Mouse (Mus musculus) lung, postnatal 0 days (tissue): ENCODE results near the gene Polr3f. TPM values are rescaled to one million over a fixed set of nuclear protein-coding genes. Genes with fewer than 3 reads are reported as not detected.
A peak's percentile ranks its signal among the peaks of the same experiment; 100 is the strongest.

Experiments
- ATAC-seq: fragments of 200-750 bp; cut with Nextera tagmentation; 2 replicates; pipeline ENCODE4 v1.8.0; 2017; ENCODE audit warnings: moderate library complexity
- DNase-seq: peaks from one replicate; pipeline ENCODE4 v3.0.0-alpha.2; 2016; ENCODE audit warnings: low spot score
- H3K27ac ChIP-seq: fragments of 300-500 bp; sonication (generic); 2 replicates; pipeline ENCODE4 v1.5.1; 2014; ENCODE audit warnings: antibody characterized with exemption, mild to moderate bottlenecking, low read length, mixed read lengths
- H3K27me3 ChIP-seq: fragments of 300-500 bp; sonication (generic); replicated peaks from 2 replicates; pipeline ENCODE4 v1.6.1; 2014; ENCODE audit warnings: low read length, mixed read lengths; ENCODE audit not compliant: insufficient read depth
- H3K36me3 ChIP-seq: fragments of 300-500 bp; sonication (generic); 2 replicates; pipeline ENCODE4 v1.6.1; 2014; ENCODE audit warnings: low read length, mixed read lengths; ENCODE audit not compliant: insufficient read depth
- H3K4me1 ChIP-seq: fragments of 300-500 bp; sonication (generic); 2 replicates; pipeline ENCODE4 v1.6.1; 2014; ENCODE audit warnings: antibody characterized with exemption, low read depth, low read length, mixed read lengths; ENCODE audit not compliant: insufficient read depth
- H3K4me2 ChIP-seq: fragments of 300-500 bp; sonication (generic); replicated peaks from 2 replicates; pipeline ENCODE4 v1.6.1; 2014; ENCODE audit warnings: low read depth, mild to moderate bottlenecking, low read length, moderate library complexity, mixed read lengths
- H3K4me3 ChIP-seq: fragments of 300-500 bp; sonication (generic); 2 replicates; pipeline ENCODE4 v1.5.1; 2014; ENCODE audit warnings: low read depth, low read length
- H3K9ac ChIP-seq: fragments of 300-500 bp; sonication (generic); replicated peaks from 2 replicates; pipeline ENCODE4 v1.6.1; 2014; ENCODE audit warnings: low read depth, mild to moderate bottlenecking
- H3K9me3 ChIP-seq: fragments of 300-500 bp; sonication (generic); 2 replicates; pipeline ENCODE4 v1.6.1; 2016; ENCODE audit warnings: low read length, mixed read lengths
- CTCF ChIP-seq: IDR thresholded peaks from 2 replicates; pipeline ENCODE4 v1.5.1; 2016; ENCODE audit warnings: antibody characterized with exemption, mild to moderate bottlenecking
- EP300 ChIP-seq: IDR thresholded peaks from 2 replicates; pipeline ENCODE4 v1.6.1; 2016; ENCODE audit warnings: antibody characterized with exemption, mild to moderate bottlenecking, control low read depth
- WGBS: fragments of 180-500 bp; shearing (Covaris S2); extraction: QIAGEN DNeasy Blood & Tissue Kit; methylation state at CpG from one replicate; pipeline ENCODE4 v1.1.7; 2014; 5-methylcytosine and 5-hydroxymethylcytosine counted together
- polyA plus RNA-seq: library from polyadenylated mRNA; unstranded; fragments of >200 nt; fragmentation: Nextera tagmentation; extraction: Ambion mirVana; gene quantifications from 2 replicates; pipeline ENCODE4 v1.2.1, GENCODE M21; 2015

Polr3f gene
- polyA plus RNA-seq, 1 experiment from 2014 or later = 11.5 TPM

GRCm38 (mm10) chr2:144553905-144554304 is 26.4 kb downstream of the Polr3f start:
- DNase-seq = no peak
- Histone ChIP-seq H3K9ac (no peak overlapping the region), H3K4me2 (no peak overlapping the region), H3K4me1 (peaks cover 13% of the 10 kb centered on the region; the same call in 1 of the 2 replicates), H3K27me3 (no peaks in the 10 kb centered on the region), H3K27ac (no peak overlapping the region), H3K9me3 (no peaks in the 10 kb centered on the region), H3K4me3 (no peak overlapping the region), H3K36me3 (no peaks in the 10 kb centered on the region)
- ATAC-seq = no peak
- 93% methylated on average over 3 of the region's 3 CpGs for WGBS
- TF ChIP-seq EP300 = no peak
- no peak for TF ChIP-seq CTCF

DNA sequence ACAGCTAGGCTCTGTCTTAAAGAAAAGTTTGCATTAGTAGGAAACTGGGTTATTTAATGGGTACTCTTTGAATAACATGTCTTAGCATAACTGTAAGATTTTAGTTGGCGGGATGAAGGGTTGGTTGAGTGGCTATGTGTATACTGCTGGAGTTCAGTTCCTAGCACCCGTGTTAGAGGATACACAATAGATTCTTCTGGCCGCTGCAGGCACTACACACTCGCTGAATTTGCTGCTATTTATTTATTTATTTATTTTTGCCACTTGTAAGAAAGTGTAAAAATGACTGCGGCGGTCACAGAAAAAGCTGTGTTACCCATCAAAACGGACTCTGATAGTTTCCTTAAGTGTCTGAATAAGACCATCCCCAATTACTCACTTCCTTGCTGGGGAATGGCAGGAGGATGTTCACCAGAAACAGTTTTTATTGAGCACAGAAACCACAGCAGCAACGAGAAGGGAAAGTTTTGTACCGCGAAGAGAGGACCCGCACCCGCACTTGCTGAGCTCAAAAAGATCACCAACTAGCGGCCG is 27.8 kb downstream of the Polr3f start:
- Histone ChIP-seq H3K4me2 (peak overlapping the region; percentile 72), H3K4me3 (peak overlapping the region; percentile 63), H3K36me3 (no peaks in the 10 kb centered on the region), H3K27me3 (no peaks in the 10 kb centered on the region), H3K9me3 (no peaks in the 10 kb centered on the region), H3K27ac (peak overlapping the region; percentile 93), H3K4me1 (peaks cover 9% of the 10 kb centered on the region; the same call in 1 of the 2 replicates), H3K9ac (peak overlapping the region; percentile 69)
- ATAC-seq (peak; percentile 12; the same call in 1 of the 2 replicates), DNase-seq (peak; percentile 64)
- TF ChIP-seq EP300 = no peak
- TF ChIP-seq CTCF = peak; percentile 5; the same call in 1 of the 2 replicates
- under 1% methylated on average over 14 of the region's 14 CpGs for WGBS

DNA sequence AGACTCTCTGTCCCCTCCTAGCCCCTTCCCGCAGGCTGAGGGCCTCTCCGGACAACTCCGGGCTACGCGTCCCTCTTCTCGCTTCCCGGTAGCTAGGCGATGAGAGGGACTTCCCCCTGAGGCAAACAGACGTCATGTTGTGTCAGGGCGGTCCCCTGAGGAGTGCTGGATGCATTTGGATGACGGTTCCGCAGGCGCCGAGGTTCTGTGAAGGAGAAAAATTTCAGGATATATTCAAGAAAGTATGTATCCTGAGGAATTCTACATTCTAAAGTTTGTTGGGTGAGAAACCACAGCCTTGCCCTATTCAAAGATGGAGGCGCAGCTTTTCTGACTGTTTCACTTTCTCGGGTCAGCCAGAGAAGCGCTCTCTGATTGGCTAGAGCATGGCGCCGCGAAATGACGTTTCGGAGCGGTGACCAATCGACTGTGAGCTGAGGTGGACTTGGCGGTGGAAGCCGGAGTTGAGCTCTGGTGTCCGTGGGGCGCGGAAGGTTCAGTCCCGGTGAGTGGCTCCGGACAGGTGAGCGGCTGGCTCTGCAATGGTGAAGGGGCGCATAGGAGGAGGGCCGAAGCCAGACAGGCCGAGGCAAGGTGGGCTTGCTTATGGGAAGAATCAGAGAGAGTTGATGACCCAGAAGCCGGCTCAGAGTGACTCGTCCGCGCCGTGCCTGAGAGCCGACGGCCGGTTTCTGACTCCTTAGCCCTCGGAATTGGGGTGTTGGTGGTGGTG is 28.5 kb downstream of the Polr3f start, which contains the start of gene Sec23b:
Gene Sec23b (plus strand): TSS at position 410 of the 733 bp plus-strand sequence.
- TF ChIP-seq CTCF (no peak), EP300 (no peak)
- DNase-seq (peak; percentile 98), ATAC-seq (peak; percentile 99)
- Histone ChIP-seq H3K9me3 (no peaks in the 10 kb centered on the region), H3K4me3 (peak within 1 kb of the TSS; percentile 63), H3K27me3 (no peaks in the 10 kb centered on the region), H3K27ac (peak within 1 kb of the TSS; percentile 93), H3K4me2 (peak within 1 kb of the TSS; percentile 72), H3K36me3 (no peaks in the 10 kb centered on the region), H3K4me1 (peaks cover 9% of the 10 kb centered on the region; the same call in 1 of the 2 replicates), H3K9ac (peak within 1 kb of the TSS; percentile 69)
- under 1% methylated on average over 44 of the region's 44 CpGs for WGBS

- ATAC-seq = no peak
- Histone ChIP-seq H3K27ac (no peak overlapping the region), H3K9me3 (no peaks in the 10 kb centered on the region), H3K9ac (no peak overlapping the region), H3K27me3 (no peaks in the 10 kb centered on the region), H3K36me3 (peaks cover 38% of the 10 kb centered on the region), H3K4me2 (no peak overlapping the region), H3K4me1 (no peaks in the 10 kb centered on the region), H3K4me3 (no peak overlapping the region)
- peak; percentile 51 for TF ChIP-seq CTCF
- no peak for TF ChIP-seq EP300
- 79% methylated on average over 4 of the region's 4 CpGs for WGBS
- no peak for DNase-seq
These were observed 61.2 kb downstream of the Polr3f start for GRCm38 (mm10) chr2:144588723-144589122.

Other genes with a start within 250 kb of the Polr3f start
- gene Ovol2, start 195.6 kb upstream of the Polr3f start, polyA plus RNA-seq = 3.9 and 4.0 TPM in 2 replicates
- gene Kat14, start 158.7 kb upstream of the Polr3f start, polyA plus RNA-seq = 19.1 and 21.9 TPM in 2 replicates
- gene Pet117, start 158.7 kb upstream of the Polr3f start, polyA plus RNA-seq = 1.6 and 2.5 TPM in 2 replicates
- gene Dzank1, start 304 bp upstream of the Polr3f start, polyA plus RNA-seq = 1.2 and 1.4 TPM in 2 replicates
- gene Rbbp9, start 23.2 kb downstream of the Polr3f start, polyA plus RNA-seq = 42.3 and 45.1 TPM in 2 replicates
- 62.4 and 64.3 TPM in 2 replicates for gene Sec23b, start 28.5 kb downstream of the Polr3f start, polyA plus RNA-seq
- 38.6 and 41.7 TPM in 2 replicates for gene Smim26, start 66.3 kb downstream of the Polr3f start, polyA plus RNA-seq
- 29.3 and 31.4 TPM in 2 replicates for gene Dtd1, start 72.2 kb downstream of the Polr3f start, polyA plus RNA-seq